Mouse (Mus musculus): ENCODE measurements around the gene Tcp11x2.
A peak's percentile ranks its signal among the peaks of the same experiment; 100 is the strongest.

Tcp11x2 gene

GRCm38 (mm10) chrX:135693633-135694032 lies at the start of gene Tcp11x2:
Gene Tcp11x2, minus strand, starts transcription at chrX:135693790.
- no peak for DNase-seq (ENCODE audit: low spot score)

- DNase-seq (ENCODE audit: low spot score): no peak
Measured at GRCm38 (mm10) chrX:135743056-135743355, 49.4 kb upstream of the Tcp11x2 start.

GRCm38 (mm10) chrX:135742304-135743055 lies 48.9 kb upstream of the Tcp11x2 start, which contains the start of the genes Armcx5 and Gprasp1:
Gene Armcx5, plus strand, starts transcription at chrX:135742733.
Gene Gprasp1, plus strand, starts transcription at chrX:135742733.
- DNase-seq (ENCODE audit: low spot score): peak; percentile 90

GRCm38 (mm10) chrX:135738730-135739520 lies 45.3 kb upstream of the Tcp11x2 start:
- DNase-seq (ENCODE audit: low spot score): no peak

- no peak for DNase-seq (ENCODE audit: low spot score)
Measured at GRCm38 (mm10) chrX:135725161-135725560, 31.6 kb upstream of the Tcp11x2 start, which contains the start of gene Tmsb15a. Gene Tmsb15a, minus strand, starts transcription at chrX:135725261.

GRCm38 (mm10) chrX:135712845-135713244 lies 19.3 kb upstream of the Tcp11x2 start:
- DNase-seq (ENCODE audit: low spot score): no peak

GRCm38 (mm10) chrX:135704349-135704748 lies 10.8 kb upstream of the Tcp11x2 start:
- no peak for DNase-seq (ENCODE audit: low spot score)

- DNase-seq (ENCODE audit: low spot score): no peak
Measured at GRCm38 (mm10) chrX:135703111-135703510, 9.5 kb upstream of the Tcp11x2 start.

GRCm38 (mm10) chrX:135687802-135688201 lies 5.8 kb downstream of the Tcp11x2 start:
- no peak for DNase-seq (ENCODE audit: low spot score)

- no peak for DNase-seq (ENCODE audit: low spot score)
Measured at GRCm38 (mm10) chrX:135681858-135682257, 11.7 kb downstream of the Tcp11x2 start.

GRCm38 (mm10) chrX:135652173-135652772 lies 41.3 kb downstream of the Tcp11x2 start:
- no peak for DNase-seq (ENCODE audit: low spot score)

GRCm38 (mm10) chrX:135627605-135628004 lies 66.0 kb downstream of the Tcp11x2 start, which contains the start of gene Prame:
Gene Prame, minus strand, starts transcription at chrX:135627705.
- DNase-seq (ENCODE audit: low spot score): peak; percentile 8
